Mouse (Mus musculus): ENCODE data around the gene Prss56.

The Prss56 gene

GRCm38 (mm10) chr1:87232197-87232596 is 49.1 kb downstream of the Prss56 start:
- no peak for DNase-seq (ENCODE audit: low spot score)

Measured in lung, postnatal 25 days (tissue).